8 mouse cellular contexts compared by ENCODE assay signal in genomic region chr11:69035849-69036248, GRCm38 (mm10). TPM values are rescaled to one million over a fixed set of nuclear protein-coding genes. Genes with fewer than 3 reads are reported as not detected.
DNase-seq lines count a peak whose midpoint lies in the region; ATAC-seq and TF ChIP-seq lines count a peak whose summit lies in the region.

No protein-coding gene starts in this region.

- peak; percentile 80 for TF ChIP-seq CTCF in cerebellum, adult 2 months (IDR thresholded peaks at IDR 0.05; ENCODE audit: borderline replicate concordance, insufficient read depth, low read depth, low read length)
- peak; percentile 78 for TF ChIP-seq CTCF in forebrain, postnatal 0 days (IDR thresholded peaks at IDR 0.05; ENCODE audit: low read depth)

- H3K27ac ChIP-seq in cerebellum, adult 2 months (ENCODE audit: insufficient read depth, low read length), result no peak overlapping the region
- peak overlapping the region; percentile 84 for H3K27ac ChIP-seq in forebrain, postnatal 0 days (ENCODE audit: low read depth, low read length)
- H3K27ac ChIP-seq in lung, embryonic 16.5 days (ENCODE audit: low read length), result peak overlapping the region; percentile 78

- ATAC-seq in forebrain, postnatal 0 days, result peak; percentile 38
- ATAC-seq in hematopoietic stem cell, adult 5-6 weeks (replicated peaks in 1 of 2; ENCODE audit: insufficient read depth in 1 of 2, low FRiP score in 2 of 2, low TSS enrichment in 1 of 2, low read depth in 1 of 2, poor library complexity in 2 of 2, severe bottlenecking in 2 of 2), result peak; percentile 43 to 59; a peak in 3 of 4 replicates
- peak; percentile 34 for ATAC-seq in lung, embryonic 16.5 days (ENCODE audit: low read depth)

- no peak overlapping the region for H3K9ac ChIP-seq in forebrain, postnatal 0 days
- peak overlapping the region; percentile 44; the same call in 1 of the 2 replicates for H3K9ac ChIP-seq in lung, embryonic 16.5 days (ENCODE audit: low read length)

- H3K36me3 ChIP-seq in forebrain, postnatal 0 days (ENCODE audit: insufficient read depth), result peaks cover 33% of the 10 kb centered on the region
- peaks cover 35% of the 10 kb centered on the region for H3K36me3 ChIP-seq in lung, embryonic 16.5 days (ENCODE audit: control insufficient read depth, insufficient read depth, low read length)

- no peaks in the 10 kb centered on the region for H3K27me3 ChIP-seq in cerebellum, adult 2 months (ENCODE audit: control insufficient read depth, insufficient read depth, low read length)
- H3K27me3 ChIP-seq in forebrain, postnatal 0 days (ENCODE audit: insufficient read depth, low read length), result no peaks in the 10 kb centered on the region
- no peaks in the 10 kb centered on the region for H3K27me3 ChIP-seq in lung, embryonic 16.5 days (ENCODE audit: control insufficient read depth, insufficient read depth, low read depth, low read length)

- peak overlapping the region; percentile 53 for H3K4me2 ChIP-seq in forebrain, postnatal 0 days (ENCODE audit: low read depth)
- peak overlapping the region; percentile 47 for H3K4me2 ChIP-seq in lung, embryonic 16.5 days (ENCODE audit: low read depth, low read length)

- no peaks in the 10 kb centered on the region for H3K9me3 ChIP-seq in forebrain, postnatal 0 days (ENCODE audit: low read length)
- H3K9me3 ChIP-seq in lung, embryonic 16.5 days (ENCODE audit: control insufficient read depth, low read length), result no peaks in the 10 kb centered on the region

- 1% methylated on average over 8 of the region's 8 CpGs for WGBS in cerebellum, adult 2 months
- 3% methylated on average over 8 of the region's 8 CpGs for WGBS in forebrain, postnatal 0 days
- 4% methylated on average over 8 of the region's 8 CpGs for WGBS in lung, embryonic 16.5 days

- H3K4me1 ChIP-seq in cerebellum, adult 2 months (ENCODE audit: control insufficient read depth, insufficient read depth, low read length), result peaks cover 3% of the 10 kb centered on the region
- peaks cover 19% of the 10 kb centered on the region; the same call in 1 of the 2 replicates for H3K4me1 ChIP-seq in forebrain, postnatal 0 days (ENCODE audit: insufficient read depth)
- peaks cover 20% of the 10 kb centered on the region for H3K4me1 ChIP-seq in lung, embryonic 16.5 days (replicated peaks; ENCODE audit: control insufficient read depth, insufficient read depth, low read length)

- TF ChIP-seq POLR2A in cerebellum, adult 2 months (IDR thresholded peaks at IDR 0.05; ENCODE audit: borderline replicate concordance, insufficient read depth, low read length), result no peak; the same call in 1 of the 2 replicates

- H3K4me3 ChIP-seq in cerebellum, adult 2 months (replicated peaks; ENCODE audit: insufficient read depth, low read depth, low read length), result peak overlapping the region; percentile 55
- peak overlapping the region; percentile 75; the same call in 1 of the 2 replicates for H3K4me3 ChIP-seq in forebrain, postnatal 0 days (ENCODE audit: low read depth, low read length)
- H3K4me3 ChIP-seq in lung, embryonic 16.5 days (ENCODE audit: low read length), result peak overlapping the region; percentile 75

- DNase-seq in MEL-GATA-1-ER (ENCODE audit: extremely low read depth, low read depth), result peak; percentile 89
- DNase-seq in cerebellum, adult 2 months, result peak; percentile 91 to 94
- peak; percentile 85 for DNase-seq in forebrain, postnatal 0 days
- peak; percentile 94 for DNase-seq in layer of hippocampus, adult 9-11 months
- DNase-seq in ovary, postnatal 14 days (ENCODE audit: low spot score), result peak; percentile 71
- peak; percentile 72 to 79 for DNase-seq in thymus, postnatal 10 days (ENCODE audit: low spot score in 2 of 2)

RNA-seq across cellular contexts. Expression of gene Aurkb, which starts 9.6 kb away (rescaled TPM):
- polyA plus RNA-seq in cerebellum, adult 2 months (2012; rRNA removed), result 0.51 and 0.55 TPM in 2 replicates
- total RNA-seq in forebrain, postnatal 0 days (2014; rRNA removed), result 8.5 and 12.5 TPM in 2 replicates
- 11.5 and 13.9 TPM in 2 replicates for polyA plus RNA-seq in forebrain, postnatal 0 days (2015; fragmentation: Nextera tagmentation; extraction: Ambion mirVana)
- total RNA-seq in hematopoietic stem cell, adult 5-6 weeks (2017), result 56.2 and 69.2 TPM in 2 replicates
- 183 and 189 TPM in 2 replicates for polyA plus RNA-seq in lung, embryonic 16.5 days (2015; fragmentation: Nextera tagmentation; extraction: Ambion mirVana)

RNA-seq across cellular contexts. Expression of gene Ctc1, which starts 20.1 kb away (rescaled TPM):
- polyA plus RNA-seq in cerebellum, adult 2 months (2012; rRNA removed), result 44.1 and 46.3 TPM in 2 replicates
- 51.0 and 63.6 TPM in 2 replicates for total RNA-seq in forebrain, postnatal 0 days (2014; rRNA removed)
- polyA plus RNA-seq in forebrain, postnatal 0 days (2015; fragmentation: Nextera tagmentation; extraction: Ambion mirVana), result 41.0 and 47.1 TPM in 2 replicates
- total RNA-seq in hematopoietic stem cell, adult 5-6 weeks (2017), result 21.9 and 40.1 TPM in 2 replicates
- polyA plus RNA-seq in lung, embryonic 16.5 days (2015; fragmentation: Nextera tagmentation; extraction: Ambion mirVana), result 47.6 and 53.3 TPM in 2 replicates

RNA-seq across cellular contexts. Expression of gene Borcs6, which starts 23.7 kb away (rescaled TPM):
- polyA plus RNA-seq in cerebellum, adult 2 months (2012; rRNA removed), result 34.9 and 36.7 TPM in 2 replicates
- total RNA-seq in forebrain, postnatal 0 days (2014; rRNA removed), result 32.8 and 33.7 TPM in 2 replicates
- 20.9 and 21.7 TPM in 2 replicates for polyA plus RNA-seq in forebrain, postnatal 0 days (2015; fragmentation: Nextera tagmentation; extraction: Ambion mirVana)
- total RNA-seq in hematopoietic stem cell, adult 5-6 weeks (2017), result 5.2 and 6.7 TPM in 2 replicates
- 7.2 and 8.6 TPM in 2 replicates for polyA plus RNA-seq in lung, embryonic 16.5 days (2015; fragmentation: Nextera tagmentation; extraction: Ambion mirVana)

RNA-seq across cellular contexts. Expression of gene Pfas, which starts 27.6 kb away (rescaled TPM):
- polyA plus RNA-seq in cerebellum, adult 2 months (2012; rRNA removed), result 23.1 and 23.2 TPM in 2 replicates
- total RNA-seq in forebrain, postnatal 0 days (2014; rRNA removed), result 22.9 and 29.7 TPM in 2 replicates
- polyA plus RNA-seq in forebrain, postnatal 0 days (2015; fragmentation: Nextera tagmentation; extraction: Ambion mirVana), result 9.8 and 14.2 TPM in 2 replicates
- 34.5 and 39.2 TPM in 2 replicates for total RNA-seq in hematopoietic stem cell, adult 5-6 weeks (2017)
- polyA plus RNA-seq in lung, embryonic 16.5 days (2015; fragmentation: Nextera tagmentation; extraction: Ambion mirVana), result 26.2 and 27.0 TPM in 2 replicates

RNA-seq across cellular contexts. Expression of gene Tmem107, which starts 34.8 kb away (rescaled TPM):
- 13.4 and 15.8 TPM in 2 replicates for polyA plus RNA-seq in cerebellum, adult 2 months (2012; rRNA removed)
- 32.7 and 45.6 TPM in 2 replicates for total RNA-seq in forebrain, postnatal 0 days (2014; rRNA removed)
- 35.3 and 41.7 TPM in 2 replicates for polyA plus RNA-seq in forebrain, postnatal 0 days (2015; fragmentation: Nextera tagmentation; extraction: Ambion mirVana)
- total RNA-seq in hematopoietic stem cell, adult 5-6 weeks (2017), result 22.0 and 39.1 TPM in 2 replicates
- polyA plus RNA-seq in lung, embryonic 16.5 days (2015; fragmentation: Nextera tagmentation; extraction: Ambion mirVana), result 101 and 104 TPM in 2 replicates

Comparison
In these comparisons a context has a peak if more than half of its experiments do, and no peak if none do; other contexts are left out.
1. RNA of gene Aurkb, which starts 9.6 kb away (polyA plus RNA-seq): 183 to 189 TPM in lung, embryonic 16.5 days; 11.5 to 13.9 TPM in forebrain, postnatal 0 days and 0.51 to 0.55 TPM in cerebellum, adult 2 months; every median in the first group is over 10 times any median in the second.
2. Peak in every context shown above with its lines, with median percentiles within 50 percentile points of each other: DNase-seq, H3K4me3 ChIP-seq and ATAC-seq.